Mouse (Mus musculus) erythroblast, adult 5-6 weeks (primary cell): ENCODE results near the gene Cd68. TPM values are rescaled to one million over a fixed set of nuclear protein-coding genes. Genes with fewer than 3 reads are reported as not detected.

Source experiments
- ATAC-seq: replicated peaks from 2 replicates; pipeline ENCODE4 v1.8.0; 2016; ENCODE audit warnings: moderate number of reproducible peaks, mild to moderate bottlenecking, moderate TSS enrichment, inconsistent platforms; ENCODE audit not compliant: poor library complexity, low FRiP score, severe bottlenecking
- total RNA-seq, 2 experiments: library from RNA; stranded (forward) in 1 of 2; stranded (reverse) in 1 of 2; fragments of 150-400 nt in 1 of 2; fragments of 200-764, 138-1000 nt in 1 of 2; gene quantifications; 2 replicates each; pipeline versions ENCODE4 v1.2.3 to v1.2.4; 2015 to 2017; ENCODE audit warnings: low replicate concordance in 2 of 2

Cd68 gene
- total RNA-seq, 2 experiments from 2014 or later = 44.4 to 48.8 TPM

- ATAC-seq = peak; percentile 90
These were observed 6.3 kb upstream of the Cd68 start, which contains the start of gene Eif4a1 for GRCm38 (mm10) chr11:69672211-69672706. Gene Eif4a1 (minus strand): TSS chr11:69672423.

DNA sequence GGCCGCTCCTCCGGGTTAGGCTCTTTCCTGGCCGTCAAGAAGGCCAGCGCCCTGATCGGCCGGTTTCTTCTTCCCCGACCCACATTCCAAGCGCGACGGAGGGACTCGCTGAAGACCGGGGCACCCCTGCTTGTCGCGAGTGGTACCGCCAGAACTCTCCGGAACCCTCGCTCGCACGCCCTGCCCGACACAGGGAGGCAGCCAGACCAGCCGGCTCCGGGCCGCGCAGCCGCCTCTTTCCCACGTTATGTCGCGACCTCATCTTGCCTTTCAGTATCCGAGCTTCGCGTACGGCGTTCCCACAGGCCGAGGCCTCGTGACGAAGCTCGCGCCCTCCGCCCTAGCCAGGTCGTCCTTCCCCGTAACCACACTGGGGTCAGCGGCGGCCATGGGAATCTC is 5.8 kb upstream of the Cd68 start:
- peak; percentile 7 for ATAC-seq

DNA sequence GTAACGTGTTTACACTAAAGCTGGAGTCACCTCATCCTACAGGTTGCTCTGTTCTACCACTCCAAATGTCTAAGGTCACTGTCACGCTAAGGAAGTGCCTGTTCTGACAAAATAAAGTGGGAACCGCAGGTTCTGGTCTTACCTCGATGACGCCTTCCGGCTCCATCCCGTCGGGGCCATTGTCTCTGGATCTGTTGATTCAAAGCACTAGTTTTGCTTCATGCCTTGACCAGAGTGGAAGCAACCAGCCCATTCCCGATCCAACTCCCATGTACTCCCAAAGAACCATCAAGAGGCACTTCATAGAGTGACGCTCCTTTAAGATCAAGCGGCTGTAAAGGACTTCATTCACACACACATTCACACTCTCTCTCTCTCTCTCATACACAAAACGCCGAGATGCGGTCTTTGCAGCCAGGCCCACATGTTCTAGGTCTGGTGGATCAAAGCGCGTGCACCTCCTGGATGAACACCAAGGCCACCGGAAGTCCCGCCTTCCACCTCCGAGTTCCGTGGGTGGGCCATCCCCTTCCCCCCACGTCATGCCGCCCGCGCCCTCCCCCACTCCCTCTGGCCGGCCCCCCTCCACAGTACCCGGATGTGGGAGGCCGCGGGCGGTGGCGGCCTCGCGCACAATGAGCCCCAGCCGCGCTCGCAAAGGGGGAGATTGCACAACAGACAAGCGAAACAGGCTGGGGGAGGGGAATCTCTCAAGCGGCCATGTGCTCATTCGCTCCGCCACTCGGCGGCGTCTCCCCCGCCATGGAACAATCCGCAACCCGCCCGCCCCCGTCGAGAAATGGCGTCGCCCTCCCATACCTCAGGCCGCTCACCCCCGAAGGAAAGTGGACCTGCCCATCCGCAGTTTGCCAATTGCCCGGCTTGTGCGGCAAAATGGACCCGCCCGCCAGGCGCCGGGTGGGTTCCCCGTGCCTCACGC is 5.1 kb upstream of the Cd68 start:
- peak; percentile 72 for ATAC-seq

DNA sequence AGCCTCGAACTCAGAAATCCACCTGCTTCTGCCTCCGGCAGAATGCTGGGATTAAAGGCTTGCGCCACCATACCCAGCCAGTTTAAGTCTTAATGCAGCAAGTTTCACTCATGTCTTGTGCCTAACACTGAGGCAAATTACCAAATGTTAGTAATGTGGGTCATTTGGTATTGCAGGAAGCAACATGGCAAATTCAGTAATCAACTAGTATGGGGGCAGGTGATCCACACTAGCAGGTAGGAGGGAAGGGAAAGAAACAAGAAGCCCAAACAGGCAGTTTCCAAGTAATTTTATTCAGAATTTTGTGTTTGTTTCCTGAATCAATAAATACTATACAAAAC is 682 bp upstream of the Cd68 start:
- ATAC-seq = no peak

DNA sequence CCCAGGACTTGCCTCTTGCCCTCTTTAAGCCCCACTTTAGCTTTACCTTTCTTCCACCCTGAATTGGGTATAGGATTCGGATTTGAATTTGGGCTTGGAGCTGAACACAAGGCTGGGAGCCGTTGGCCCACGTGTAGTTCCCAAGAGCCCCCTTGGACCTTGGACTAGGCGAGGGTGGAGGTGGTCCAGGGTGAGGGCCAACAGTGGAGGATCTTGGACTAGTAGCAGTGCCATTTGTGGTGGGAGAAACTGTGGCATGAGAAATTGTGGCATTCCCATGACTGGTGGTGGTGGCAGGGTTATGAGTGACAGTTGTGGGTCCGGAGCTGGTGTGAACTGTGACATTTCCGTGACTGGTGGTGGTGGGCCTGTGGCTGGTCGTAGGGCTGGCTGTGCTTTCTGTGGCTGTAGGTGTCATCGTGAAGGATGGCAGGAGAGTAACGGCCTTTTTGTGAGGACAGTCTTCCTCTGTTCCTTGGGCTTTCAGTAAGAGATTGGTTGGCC is 444 bp downstream of the Cd68 start:
- ATAC-seq = no peak

- no peak for ATAC-seq
These were observed 1.1 kb downstream of the Cd68 start for GRCm38 (mm10) chr11:69664841-69665240.

GRCm38 (mm10) chr11:69663795-69664194 is 2.2 kb downstream of the Cd68 start:
- ATAC-seq = no peak

DNA sequence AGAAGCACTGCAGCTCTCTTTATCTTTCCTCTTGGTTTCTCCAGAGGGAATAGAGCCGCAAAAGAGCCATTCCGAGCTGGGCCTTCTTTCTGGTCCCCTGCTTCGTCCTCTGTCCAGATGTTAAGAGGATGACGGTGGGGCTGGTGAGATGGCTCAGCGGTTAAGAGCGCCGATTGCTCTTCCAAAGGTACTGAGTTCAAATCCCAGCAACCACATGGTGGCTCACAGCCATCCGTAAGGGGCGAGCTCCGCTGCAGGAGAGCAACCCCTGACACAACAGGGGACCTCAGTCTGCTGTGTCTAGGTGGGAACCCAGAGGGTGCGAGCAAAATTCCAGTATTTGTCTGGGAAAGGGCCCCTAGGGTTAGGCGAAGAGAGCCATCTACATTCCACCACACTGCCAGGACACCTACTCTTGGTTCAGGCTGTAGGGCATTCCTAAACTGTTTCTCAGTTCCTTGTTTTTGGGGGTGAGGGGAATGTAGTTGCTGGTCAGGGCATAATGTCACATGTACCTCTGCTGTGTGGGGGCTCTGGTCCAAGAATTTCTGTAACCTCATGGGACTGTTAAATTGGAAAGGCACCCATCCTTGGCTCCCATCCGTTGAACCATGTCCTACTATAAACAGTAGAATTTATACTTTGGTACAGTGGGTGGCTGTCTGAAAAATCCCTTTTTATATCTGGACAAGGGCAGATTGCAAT is 2.8 kb downstream of the Cd68 start:
- no peak for ATAC-seq

DNA sequence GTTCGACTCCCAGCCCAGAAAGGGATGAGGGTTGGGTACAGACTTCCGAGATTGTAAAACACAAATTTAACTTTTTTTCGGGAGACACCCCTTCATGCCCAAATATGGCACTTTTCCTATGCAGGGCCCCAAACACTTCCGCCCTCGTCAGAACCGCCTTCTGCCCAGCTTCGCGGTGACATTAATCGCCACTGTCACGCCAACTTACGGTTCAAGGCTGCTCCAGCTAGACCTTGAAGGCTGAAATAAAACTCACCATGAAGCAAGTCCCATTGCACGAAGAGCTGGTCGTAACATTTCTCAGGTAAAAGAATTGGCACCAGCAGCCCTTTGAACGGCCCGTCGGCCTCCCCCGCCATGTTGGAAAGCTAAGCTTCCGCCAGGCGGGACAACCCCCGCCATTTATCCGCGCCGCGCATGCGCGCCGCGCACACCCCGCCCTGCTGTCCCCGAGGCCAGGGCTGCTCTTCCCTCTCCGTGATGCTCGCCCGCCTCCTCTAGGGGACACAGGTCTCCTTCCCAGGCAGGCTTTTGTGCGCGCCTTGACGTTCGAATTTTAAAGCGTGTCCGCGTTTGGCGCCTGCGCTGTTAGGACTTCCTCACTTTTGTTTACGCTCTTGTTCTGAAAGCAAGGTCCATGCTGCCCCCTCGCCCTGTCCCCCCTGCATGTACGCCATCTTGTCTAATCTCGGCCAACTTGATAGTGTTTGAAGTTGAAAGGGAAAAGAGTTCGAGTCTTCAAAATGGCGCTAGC is 3.6 kb downstream of the Cd68 start, which contains the start of gene Mpdu1:
Gene Mpdu1 (minus strand): TSS at position 430 of the 754 bp plus-strand sequence.
- peak; percentile 93 for ATAC-seq

DNA sequence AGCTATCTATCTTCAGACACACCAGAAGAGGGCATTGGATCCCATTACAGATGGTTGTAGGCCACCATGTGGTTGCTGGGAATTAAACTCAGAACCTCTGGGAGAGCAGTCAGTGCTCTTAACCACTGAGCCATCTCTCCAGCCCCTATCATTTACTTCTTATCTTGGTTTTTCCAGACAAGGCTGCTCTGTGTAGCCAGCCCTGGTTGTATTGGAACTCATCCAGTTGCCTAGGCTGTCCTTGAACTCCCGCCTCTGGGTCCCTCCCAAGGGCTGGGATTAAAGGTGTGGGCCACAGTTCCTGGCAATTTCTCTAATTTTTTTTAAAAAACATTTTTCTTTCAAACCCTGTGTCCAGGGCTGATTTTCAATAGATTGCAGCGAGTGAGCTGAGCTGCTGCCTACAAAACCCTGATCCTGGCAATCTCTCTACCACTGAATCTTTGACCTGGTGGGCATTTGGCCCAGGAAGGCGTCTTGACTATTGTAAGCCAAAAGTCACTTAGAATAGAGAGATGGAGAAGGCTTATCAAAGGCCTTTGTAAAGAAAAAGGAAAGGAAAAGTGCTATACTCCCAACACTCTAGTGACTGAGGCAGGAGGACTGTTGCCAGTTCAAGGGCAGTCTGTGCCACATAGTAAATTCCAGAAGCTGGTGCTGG is 4.6 kb downstream of the Cd68 start:
- ATAC-seq = no peak

GRCm38 (mm10) chr11:69657462-69657881 is 8.5 kb downstream of the Cd68 start:
- peak; percentile 10 for ATAC-seq

DNA sequence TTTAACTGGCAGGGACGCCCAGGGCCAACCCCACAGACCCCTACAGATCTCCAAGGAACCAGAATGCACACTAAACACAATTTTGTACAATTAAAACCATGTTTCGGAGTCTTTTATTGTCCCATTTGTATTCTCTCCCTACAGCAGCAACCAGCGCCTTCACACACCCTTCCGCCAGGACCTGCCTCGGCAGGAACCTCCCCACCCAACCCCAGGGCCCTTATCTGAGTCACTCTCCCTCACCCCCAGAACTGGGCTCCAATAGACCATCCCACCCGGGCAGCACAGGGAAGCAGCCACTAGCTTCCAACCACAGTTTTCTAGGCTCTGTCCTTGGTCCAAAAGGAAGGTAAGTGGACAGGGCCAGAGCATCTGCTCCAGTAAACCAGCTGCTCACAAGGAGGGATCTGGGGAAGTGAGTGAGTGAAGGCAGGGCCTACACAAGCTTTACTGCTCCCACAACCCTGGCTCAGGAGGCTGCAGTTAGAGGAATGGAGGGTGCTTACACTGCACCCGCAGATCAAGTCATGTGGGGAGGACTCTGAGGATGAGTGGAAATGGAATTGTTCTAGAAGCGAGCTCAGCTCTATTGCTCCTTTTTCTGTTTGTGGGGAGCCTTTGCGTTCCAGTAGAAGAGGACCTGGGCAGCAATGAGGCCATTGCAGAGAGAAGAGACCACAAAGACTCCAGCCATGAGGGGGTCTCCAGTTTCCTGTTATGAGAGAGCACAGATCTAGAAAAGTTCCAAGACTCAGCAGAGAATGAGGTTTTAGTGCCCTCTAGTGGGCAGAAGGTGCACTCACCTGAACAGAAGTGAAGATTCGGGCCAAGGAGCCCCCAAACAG is 9.1 kb downstream of the Cd68 start:
- peak; percentile 61 for ATAC-seq

GRCm38 (mm10) chr11:69656065-69656455 is 9.9 kb downstream of the Cd68 start:
- no peak for ATAC-seq

GRCm38 (mm10) chr11:69655264-69656064 is 10.5 kb downstream of the Cd68 start, which contains the start of gene Sox15:
Gene Sox15 (plus strand): TSS chr11:69655314.
- ATAC-seq = peak; percentile 55

GRCm38 (mm10) chr11:69654760-69655159 is 11.2 kb downstream of the Cd68 start:
- no peak for ATAC-seq

GRCm38 (mm10) chr11:69653399-69653798 is 12.6 kb downstream of the Cd68 start:
- ATAC-seq = no peak

- no peak for ATAC-seq
These were observed 20.1 kb downstream of the Cd68 start for GRCm38 (mm10) chr11:69645860-69646259.

- ATAC-seq = no peak
These were observed 30.5 kb downstream of the Cd68 start for GRCm38 (mm10) chr11:69635471-69635870.
